Mouse (Mus musculus): ENCODE results near the gene 2310030G06Rik. TPM values are rescaled to one million over a fixed set of nuclear protein-coding genes. Genes with fewer than 3 reads are reported as not detected.

2310030G06Rik gene
- polyA plus RNA-seq, 1 experiment from 2014 or later = 2.7 TPM

Other genes with a start within 250 kb of the 2310030G06Rik start
- 112 and 126 TPM in 2 replicates for gene Pts, start 217.8 kb downstream of the 2310030G06Rik start, polyA plus RNA-seq (2014; fragmentation: Nextera tagmentation; extraction: Ambion mirVana)
- gene Il18, start 191.7 kb downstream of the 2310030G06Rik start, polyA plus RNA-seq (2014; fragmentation: Nextera tagmentation; extraction: Ambion mirVana) = 18.6 and 19.8 TPM in 2 replicates
- gene Bco2, start 191.4 kb downstream of the 2310030G06Rik start, polyA plus RNA-seq (2014; fragmentation: Nextera tagmentation; extraction: Ambion mirVana) = 0.11 and 0.24 TPM in 2 replicates
- 0.24 TPM in 1 of 2 replicates, not detected in the other for gene Tex12, start 185.2 kb downstream of the 2310030G06Rik start, polyA plus RNA-seq (2014; fragmentation: Nextera tagmentation; extraction: Ambion mirVana)
- 257 and 294 TPM in 2 replicates for gene Sdhd, start 142.7 kb downstream of the 2310030G06Rik start, polyA plus RNA-seq (2014; fragmentation: Nextera tagmentation; extraction: Ambion mirVana)
- gene Timm8b, start 142.6 kb downstream of the 2310030G06Rik start, polyA plus RNA-seq (2014; fragmentation: Nextera tagmentation; extraction: Ambion mirVana) = 375 and 448 TPM in 2 replicates
- gene Pih1d2, start 129.2 kb downstream of the 2310030G06Rik start, polyA plus RNA-seq (2014; fragmentation: Nextera tagmentation; extraction: Ambion mirVana) = 4.4 and 5.5 TPM in 2 replicates
- 21.9 and 24.5 TPM in 2 replicates for gene Nkapd1, start 129.1 kb downstream of the 2310030G06Rik start, polyA plus RNA-seq (2014; fragmentation: Nextera tagmentation; extraction: Ambion mirVana)
- gene Dlat, start 86.8 kb downstream of the 2310030G06Rik start, polyA plus RNA-seq (2014; fragmentation: Nextera tagmentation; extraction: Ambion mirVana) = 65.1 and 67.2 TPM in 2 replicates
- 39.2 and 41.4 TPM in 2 replicates for gene Dixdc1, start 7.0 kb downstream of the 2310030G06Rik start, polyA plus RNA-seq (2014; fragmentation: Nextera tagmentation; extraction: Ambion mirVana)
- gene Cryab, start 4.8 kb upstream of the 2310030G06Rik start, polyA plus RNA-seq (2014; fragmentation: Nextera tagmentation; extraction: Ambion mirVana) = 3.4 and 14.5 TPM in 2 replicates
- gene Hspb2, start 5.8 kb upstream of the 2310030G06Rik start, polyA plus RNA-seq (2014; fragmentation: Nextera tagmentation; extraction: Ambion mirVana) = 0.72 TPM in 1 of 2 replicates, not detected in the other
- 11.2 and 11.5 TPM in 2 replicates for gene Fdxacb1, start 21.7 kb upstream of the 2310030G06Rik start, polyA plus RNA-seq (2014; fragmentation: Nextera tagmentation; extraction: Ambion mirVana)
- 59.8 and 60.3 TPM in 2 replicates for gene Alg9, start 28.5 kb upstream of the 2310030G06Rik start, polyA plus RNA-seq (2014; fragmentation: Nextera tagmentation; extraction: Ambion mirVana)
- 64.1 and 66.7 TPM in 2 replicates for gene 1110032A03Rik, start 29.0 kb upstream of the 2310030G06Rik start, polyA plus RNA-seq (2014; fragmentation: Nextera tagmentation; extraction: Ambion mirVana)
- gene Ppp2r1b, start 98.8 kb upstream of the 2310030G06Rik start, polyA plus RNA-seq (2014; fragmentation: Nextera tagmentation; extraction: Ambion mirVana) = 44.1 and 53.8 TPM in 2 replicates